Mouse (Mus musculus) bone marrow macrophage, adult 2 months (primary cell): ENCODE results near the gene Zfp53.

Source experiments
- CTCF ChIP-seq: IDR thresholded peaks from 2 replicates; pipeline ENCODE4 v1.5.1; 2012; ENCODE audit warnings: low read depth, mild to moderate bottlenecking, low read length, moderate library complexity
- POLR2A ChIP-seq: IDR thresholded peaks from 2 replicates; pipeline ENCODE4 v1.6.1; 2012; ENCODE audit warnings: mild to moderate bottlenecking, low read depth, low read length, borderline replicate concordance

- 0 out of 2 replicates have a peak, but pooled peaks have one; percentile 65 for TF ChIP-seq POLR2A
- no peak for TF ChIP-seq CTCF
These were observed 27.7 kb downstream of the Zfp53 start for GRCm38 (mm10) chr17:21516201-21517129.
